Mouse (Mus musculus) limb, embryonic 14.5 days (tissue): ENCODE data around the gene Gfi1b. TPM values are rescaled to one million over a fixed set of nuclear protein-coding genes. Genes with fewer than 3 reads are reported as not detected.

ENCODE experiments used
- ATAC-seq: fragments of 200-750 bp; cut with Nextera tagmentation; 2 replicates; pipeline ENCODE4 v1.8.0; 2017; ENCODE audit warnings: low read depth, moderate number of reproducible peaks, moderate TSS enrichment; ENCODE audit not compliant: low FRiP score
- DNase-seq: peaks from one replicate; pipeline ENCODE4 v3.0.0-alpha.2; 2015; ENCODE audit warnings: low spot score
- H3K27ac ChIP-seq: fragments of 300-500 bp; sonication (generic); replicated peaks from 2 replicates; pipeline ENCODE4 v1.5.1; 2014; ENCODE audit warnings: low read depth, mild to moderate bottlenecking, low read length, moderate library complexity, mixed read lengths
- H3K27me3 ChIP-seq: fragments of 300-500 bp; sonication (generic); 2 replicates; pipeline ENCODE4 v1.6.1; 2014; ENCODE audit warnings: low read length, mixed read lengths; ENCODE audit not compliant: control insufficient read depth, insufficient read depth
- H3K36me3 ChIP-seq: fragments of 300-500 bp; sonication (generic); 2 replicates; pipeline ENCODE4 v1.6.1; 2014; ENCODE audit warnings: mild to moderate bottlenecking, low read length, moderate library complexity, mixed read lengths; ENCODE audit not compliant: control insufficient read depth, insufficient read depth
- H3K4me1 ChIP-seq: fragments of 300-500 bp; sonication (generic); 2 replicates; pipeline ENCODE4 v1.6.1; 2014; ENCODE audit warnings: antibody characterized with exemption, low read length, mixed read lengths; ENCODE audit not compliant: control insufficient read depth, insufficient read depth
- H3K4me2 ChIP-seq: fragments of 300-500 bp; sonication (generic); replicated peaks from 2 replicates; pipeline ENCODE4 v1.6.1; 2014; ENCODE audit warnings: low read depth, mild to moderate bottlenecking, low read length, moderate library complexity; ENCODE audit not compliant: severe bottlenecking
- H3K4me3 ChIP-seq: fragments of 300-500 bp; sonication (generic); replicated peaks from 2 replicates; pipeline ENCODE4 v1.5.1; 2014; ENCODE audit warnings: low read length
- H3K9ac ChIP-seq: fragments of 300-500 bp; sonication (generic); 2 replicates; pipeline ENCODE4 v1.6.1; 2014; ENCODE audit warnings: mild to moderate bottlenecking, low read depth, low read length, moderate library complexity; ENCODE audit not compliant: severe bottlenecking
- H3K9me3 ChIP-seq: fragments of 300-500 bp; sonication (generic); 2 replicates; pipeline ENCODE4 v1.6.1; 2016; ENCODE audit warnings: low read length; ENCODE audit not compliant: control insufficient read depth
- POLR2A ChIP-seq: fragments of 200-500 bp; IDR thresholded peaks from 2 replicates; pipeline ENCODE4 v1.8.0; 2012; ENCODE audit warnings: inconsistent platforms, mild to moderate bottlenecking, moderate library complexity, borderline replicate concordance; ENCODE audit not compliant: insufficient read depth, insufficient read length; ENCODE audit errors: extremely low read depth
- WGBS: fragments of 180-500 bp; shearing (Covaris S2); extraction: QIAGEN DNeasy Blood & Tissue Kit; methylation state at CpG from one replicate; pipeline ENCODE4 v1.1.7; 2014; 5-methylcytosine and 5-hydroxymethylcytosine counted together
- polyA plus RNA-seq, 2 experiments: library from polyadenylated mRNA; depleted of rRNA in 1 of 2; stranded (reverse) in 1 of 2; unstranded in 1 of 2; fragments of >200 nt; fragmentation: Nextera tagmentation in 1 of 2; extraction: Ambion mirVana in 1 of 2; gene quantifications; 2 replicates each; pipeline versions ENCODE4 v1.2.1 to v1.2.3; 2012 to 2014

The Gfi1b gene
- polyA plus RNA-seq, 2 experiments = 0.29 to 0.33 TPM

DNA sequence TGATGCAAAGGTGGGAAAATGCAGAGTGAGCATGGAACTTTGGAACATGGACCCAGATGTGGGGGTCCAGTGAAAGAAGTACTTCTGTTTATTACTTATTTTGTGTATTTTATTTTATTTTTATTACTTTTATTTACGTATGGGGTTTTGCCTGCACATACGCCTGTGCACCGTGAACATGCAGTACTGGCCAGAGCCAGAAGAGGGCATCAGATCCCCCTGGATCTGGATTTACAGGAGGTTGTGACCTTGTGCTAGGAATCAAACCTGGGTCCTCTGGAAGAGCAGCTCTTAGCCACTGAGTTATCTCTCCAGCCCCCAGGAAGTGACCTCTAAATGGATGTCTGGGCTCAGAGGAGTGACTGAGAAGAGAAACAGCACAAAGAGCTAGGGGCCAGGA lies 3.1 kb upstream of the Gfi1b start:
- Histone ChIP-seq H3K4me2 (no peak overlapping the region), H3K4me3 (no peak overlapping the region), H3K36me3 (no peaks in the 10 kb centered on the region), H3K9me3 (no peaks in the 10 kb centered on the region), H3K27me3 (peaks cover 22% of the 10 kb centered on the region; the same call in 1 of the 2 replicates), H3K9ac (no peak overlapping the region), H3K4me1 (peaks cover 9% of the 10 kb centered on the region), H3K27ac (no peak overlapping the region)
- WGBS = 80% methylated on average over 3 of the region's 3 CpGs
- no peak for DNase-seq
- ATAC-seq = no peak
- TF ChIP-seq POLR2A = no peak

DNA sequence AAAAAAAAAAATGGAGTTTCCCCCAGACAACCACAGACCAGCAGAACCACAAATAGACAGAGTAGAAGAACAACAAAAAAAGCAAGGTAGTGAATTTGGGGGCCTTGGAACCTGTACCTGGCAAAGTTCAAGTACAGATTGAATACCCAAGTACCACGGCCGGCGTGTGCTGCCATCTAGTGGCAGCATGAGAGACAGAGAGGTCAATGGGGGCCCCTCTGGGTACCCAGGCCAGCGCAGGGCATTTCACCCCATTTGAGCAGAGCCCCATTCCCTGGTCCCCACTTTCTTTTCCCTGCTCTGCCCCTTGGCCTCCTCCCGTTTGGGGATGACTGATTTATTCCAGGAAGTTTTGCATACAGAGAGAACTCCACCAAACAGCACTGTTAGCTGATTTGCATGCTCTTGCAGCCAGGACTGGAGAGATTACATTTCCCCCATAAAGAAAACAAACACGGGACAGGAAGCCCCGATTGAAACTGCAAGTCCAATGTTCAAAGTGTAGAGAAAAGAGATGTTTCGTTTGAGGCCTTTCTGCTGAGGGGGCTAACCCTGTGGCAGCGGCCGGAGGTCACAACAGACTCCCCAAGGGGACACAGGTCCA lies 841 bp upstream of the Gfi1b start:
- no peak for ATAC-seq
- no peaks in the 10 kb centered on the region for H3K9me3 ChIP-seq

DNA sequence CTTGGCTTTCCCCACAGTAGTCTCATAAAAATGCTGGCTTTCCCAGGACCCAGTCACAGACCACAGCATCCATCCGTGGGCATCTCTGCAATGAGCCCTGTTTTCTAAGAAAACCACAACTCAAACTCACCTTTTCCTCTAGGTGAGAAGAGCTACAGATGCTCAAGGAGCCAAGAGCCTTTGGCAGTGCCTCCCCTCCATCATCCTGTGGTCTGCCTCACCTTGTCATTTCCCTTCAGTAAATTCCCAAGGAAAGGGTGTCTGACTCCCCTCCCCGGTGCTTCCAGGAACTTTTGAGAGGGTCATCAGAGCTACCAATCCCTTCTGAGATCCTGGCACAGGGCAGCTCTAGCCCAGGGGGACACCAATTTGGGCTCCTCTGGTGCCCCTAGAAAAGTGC lies 671 bp downstream of the Gfi1b start:
- Histone ChIP-seq H3K9ac (no peak overlapping the region), H3K36me3 (no peaks in the 10 kb centered on the region), H3K27ac (no peak overlapping the region), H3K4me3 (no peak overlapping the region), H3K27me3 (peaks cover 22% of the 10 kb centered on the region; the same call in 1 of the 2 replicates), H3K9me3 (no peaks in the 10 kb centered on the region), H3K4me2 (no peak overlapping the region), H3K4me1 (no peaks in the 10 kb centered on the region)
- WGBS = 15% methylated on average over 2 of the region's 2 CpGs
- no peak for TF ChIP-seq POLR2A
- ATAC-seq = no peak
- DNase-seq = no peak

More for the DNA sequence above, 841 bp upstream of the Gfi1b start:
- Histone ChIP-seq H3K27ac (no peak overlapping the region), H3K9ac (0 out of 2 replicates have a peak overlapping the region, but pooled peaks have one; percentile 16), H3K4me1 (no peaks in the 10 kb centered on the region), H3K4me3 (no peak overlapping the region), H3K36me3 (no peaks in the 10 kb centered on the region), H3K27me3 (peaks cover 22% of the 10 kb centered on the region; the same call in 1 of the 2 replicates), H3K4me2 (no peak overlapping the region)
- WGBS = 23% methylated on average over 10 of the region's 10 CpGs
- no peak for TF ChIP-seq POLR2A
- no peak for DNase-seq

DNA sequence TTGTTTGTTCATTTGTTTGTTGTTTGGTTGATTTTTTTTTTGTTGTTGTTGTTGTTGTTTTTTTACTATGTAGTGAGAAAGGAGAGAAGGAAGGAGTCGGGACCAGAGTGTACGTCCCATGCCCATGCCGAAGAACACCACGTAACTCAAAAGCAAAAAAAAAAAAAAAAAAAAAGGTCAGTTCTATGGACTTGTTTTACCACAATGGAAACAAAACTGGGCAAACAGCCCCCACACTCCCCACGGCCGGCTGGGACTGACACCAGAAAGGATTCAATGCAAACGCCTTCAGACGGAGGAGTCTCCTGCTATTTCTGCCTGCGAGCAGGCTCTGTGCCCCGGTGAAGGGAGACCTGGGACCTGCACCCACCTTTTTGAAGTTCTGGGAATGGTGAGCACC lies 1.3 kb downstream of the Gfi1b start:
- WGBS = 74% methylated on average over 10 of the region's 10 CpGs
- ATAC-seq = no peak
- peaks cover 22% of the 10 kb centered on the region; the same call in 1 of the 2 replicates for H3K27me3 ChIP-seq

DNA sequence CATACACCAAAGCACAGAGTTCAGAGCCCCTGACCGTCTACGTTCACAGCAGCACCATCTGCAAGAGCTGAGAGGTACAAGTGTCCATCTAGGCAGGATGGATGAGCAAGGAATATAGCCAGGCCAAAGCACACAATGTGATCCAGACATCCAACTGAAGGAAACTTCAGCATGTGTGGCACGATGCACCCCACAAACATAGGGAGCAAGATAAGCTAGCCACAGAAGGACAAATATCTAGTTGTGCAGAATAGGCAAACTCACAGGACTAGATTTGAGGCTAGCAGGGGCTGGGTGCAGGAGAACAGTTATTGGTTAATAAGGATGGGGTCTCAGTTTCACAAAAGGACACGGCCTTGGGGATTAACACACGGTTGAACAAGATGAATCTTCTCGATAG lies 2.4 kb downstream of the Gfi1b start:
- peaks cover 22% of the 10 kb centered on the region; the same call in 1 of the 2 replicates for H3K27me3 ChIP-seq
- no peaks in the 10 kb centered on the region for H3K36me3 ChIP-seq
- H3K9me3 ChIP-seq = no peaks in the 10 kb centered on the region
- no peak overlapping the region for H3K9ac ChIP-seq
- TF ChIP-seq POLR2A = no peak
- no peak overlapping the region for H3K4me2 ChIP-seq
- H3K27ac ChIP-seq = no peak overlapping the region
- DNase-seq (no peak), ATAC-seq (no peak)
- 82% methylated on average over 6 of the region's 6 CpGs for WGBS
- H3K4me1 ChIP-seq = no peaks in the 10 kb centered on the region
- no peak overlapping the region for H3K4me3 ChIP-seq

More for the DNA sequence above, 1.3 kb downstream of the Gfi1b start:
- DNase-seq = no peak
- Histone ChIP-seq H3K4me1 (no peaks in the 10 kb centered on the region), H3K27ac (no peak overlapping the region), H3K36me3 (no peaks in the 10 kb centered on the region), H3K9me3 (no peaks in the 10 kb centered on the region), H3K4me2 (no peak overlapping the region), H3K9ac (no peak overlapping the region), H3K4me3 (no peak overlapping the region)
- no peak for TF ChIP-seq POLR2A
